Mouse (Mus musculus) spleen, adult 2 months (tissue): ENCODE measurements at regions not wholly inside any gene's neighbourhood (a gene's known extent, or its start where the extent isn't known, plus 50 kb on each side); places are given as distances from the start of the nearest gene placed in this dataset.

ENCODE experiments used
- DNase-seq, 2 experiments: peaks; one replicate each; pipeline versions ENCODE4 v3.0.0 to v3.0.0-alpha.2; 2012 to 2021; ENCODE audit warnings: low spot score in 2 of 2, low read depth in 1 of 2
- H3K27ac ChIP-seq: fragments of 200-500 bp; 2 replicates; pipeline ENCODE4 v1.5.1; 2012; ENCODE audit warnings: low read length, inconsistent platforms; ENCODE audit not compliant: insufficient read depth
- H3K27me3 ChIP-seq: fragments of 200-500 bp; 2 replicates; pipeline ENCODE4 v1.6.1; 2012; ENCODE audit warnings: mild to moderate bottlenecking, moderate library complexity, low read length, inconsistent platforms; ENCODE audit not compliant: control insufficient read depth, insufficient read depth
- H3K36me3 ChIP-seq: fragments of 200-500 bp; 2 replicates; pipeline ENCODE4 v1.6.1; 2012; ENCODE audit warnings: mild to moderate bottlenecking, low read length, inconsistent platforms; ENCODE audit not compliant: control insufficient read depth, insufficient read depth
- H3K4me1 ChIP-seq: fragments of 200-500 bp; 2 replicates; pipeline ENCODE4 v1.6.1; 2011; ENCODE audit warnings: inconsistent platforms; ENCODE audit not compliant: control insufficient read depth, insufficient read depth, insufficient read length
- H3K4me3 ChIP-seq: fragments of 200-500 bp; 2 replicates; pipeline ENCODE4 v1.5.1; 2011; ENCODE audit warnings: mild to moderate bottlenecking, inconsistent platforms; ENCODE audit not compliant: insufficient read depth, insufficient read length; ENCODE audit errors: extremely low read depth
- CTCF ChIP-seq: fragments of 200-500 bp; IDR thresholded peaks from 2 replicates; pipeline ENCODE4 v1.5.1; 2011; ENCODE audit warnings: mild to moderate bottlenecking, inconsistent platforms; ENCODE audit not compliant: insufficient read depth, insufficient read length, insufficient replicate concordance; ENCODE audit errors: extremely low read depth
- POLR2A ChIP-seq: fragments of 200-500 bp; IDR thresholded peaks from 2 replicates; pipeline ENCODE4 v1.6.1; 2011; ENCODE audit warnings: low read depth, low read length, inconsistent platforms
- WGBS: fragments of 180-500 bp; shearing (Covaris S2); methylation state at CpG from one replicate; pipeline ENCODE4 v1.1.7; 2018; 5-methylcytosine and 5-hydroxymethylcytosine counted together

DNA sequence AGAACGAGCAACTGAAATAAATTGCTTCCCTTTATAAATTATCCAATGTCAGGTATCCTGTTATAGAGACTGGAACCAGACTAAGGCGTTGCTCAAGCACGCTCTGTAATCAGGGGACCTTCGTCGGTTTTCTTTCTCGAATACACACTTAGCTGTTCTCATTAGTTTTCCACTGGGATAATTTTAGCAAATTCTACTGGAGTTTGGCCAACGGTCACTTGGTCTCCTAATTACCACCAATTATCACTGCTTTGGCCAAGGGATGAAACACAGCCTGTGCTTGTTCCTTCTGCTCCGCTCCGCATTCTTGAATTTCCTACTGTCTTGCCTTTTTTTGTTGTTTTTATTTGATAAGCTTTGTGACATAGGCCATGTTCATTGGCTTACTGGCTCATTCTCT is 191.1 kb upstream of the Topaz1 start:
- DNase-seq, result no peak
- Histone ChIP-seq H3K27me3 (no peaks in the 10 kb centered on the region), H3K36me3 (no peaks in the 10 kb centered on the region), H3K27ac (no peak overlapping the region), H3K4me3 (no peak overlapping the region), H3K4me1 (no peaks in the 10 kb centered on the region)
- TF ChIP-seq POLR2A (no peak), CTCF (no peak)
- 88% methylated on average over 9 of the region's 9 CpGs for WGBS

DNA sequence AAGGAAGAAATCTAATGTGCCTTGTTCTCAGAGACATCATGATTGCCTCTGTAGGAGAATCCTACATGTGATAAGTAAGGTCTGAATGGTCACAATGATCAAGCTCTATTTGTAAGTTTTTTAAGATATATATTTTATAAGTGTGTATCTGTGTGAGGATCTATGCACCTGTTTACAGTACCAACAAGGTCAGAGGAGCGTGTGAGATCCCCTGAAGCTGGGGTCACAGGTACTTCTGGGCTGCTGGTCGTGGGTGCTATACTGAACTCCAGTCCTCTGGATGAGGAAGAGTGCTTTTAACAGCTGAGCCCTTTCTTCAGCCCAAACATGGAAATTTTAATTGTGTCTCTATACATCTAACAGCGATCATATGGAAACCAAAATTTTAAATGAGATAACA is 181.1 kb upstream of the Topaz1 start:
- TF ChIP-seq POLR2A (no peak), CTCF (no peak)
- Histone ChIP-seq H3K27me3 (peaks cover 10% of the 10 kb centered on the region), H3K27ac (no peak overlapping the region), H3K36me3 (no peaks in the 10 kb centered on the region), H3K4me3 (no peak overlapping the region), H3K4me1 (no peaks in the 10 kb centered on the region)
- no peak for DNase-seq
- 80% methylated on average over 3 of the region's 3 CpGs for WGBS

DNA sequence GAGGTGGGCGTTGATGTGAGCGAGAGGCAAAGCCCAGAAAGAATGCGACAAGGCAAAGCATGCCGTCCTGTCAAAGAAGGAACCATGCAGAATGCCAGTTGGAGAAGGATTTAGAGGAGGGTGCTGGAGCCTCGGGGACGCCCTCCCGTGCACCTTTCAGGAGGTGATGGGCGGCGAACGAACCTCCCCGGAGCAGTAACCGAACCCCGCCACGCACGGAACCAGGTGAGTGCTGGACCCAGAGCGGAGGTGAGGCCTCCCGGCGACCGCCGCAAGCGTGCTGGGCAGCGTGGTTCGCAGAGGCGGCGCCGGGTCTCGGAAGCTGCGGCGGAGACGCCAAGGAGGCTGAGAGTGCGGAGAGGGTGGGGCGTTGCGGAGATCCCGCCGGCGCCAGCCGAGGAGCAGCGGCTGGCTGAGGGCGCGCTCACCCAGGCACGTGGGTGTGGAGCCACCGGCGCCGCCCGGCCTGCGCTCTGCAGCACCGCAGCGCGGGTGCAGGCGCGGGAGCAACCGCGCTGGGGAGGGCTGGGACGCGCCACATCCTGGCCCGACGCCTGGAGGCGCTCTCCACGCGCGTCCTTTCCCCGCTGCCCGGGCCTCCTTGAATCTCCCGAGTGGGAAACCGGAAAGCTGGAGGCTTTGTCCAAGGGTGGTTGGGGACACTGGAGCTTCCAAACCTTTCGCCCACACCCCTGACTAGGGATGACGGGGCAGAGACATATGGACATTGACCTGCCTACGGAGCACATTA is 178.3 kb upstream of the Topaz1 start:
- peaks cover 18% of the 10 kb centered on the region for H3K27me3 ChIP-seq
- H3K36me3 ChIP-seq, result no peaks in the 10 kb centered on the region
- no peaks in the 10 kb centered on the region for H3K4me1 ChIP-seq
- 3% methylated on average over 61 of the region's 68 CpGs for WGBS
- H3K27ac ChIP-seq, result no peak overlapping the region
- no peak for TF ChIP-seq CTCF
- TF ChIP-seq POLR2A, result no peak
- DNase-seq, result no peak
- no peak overlapping the region for H3K4me3 ChIP-seq

DNA sequence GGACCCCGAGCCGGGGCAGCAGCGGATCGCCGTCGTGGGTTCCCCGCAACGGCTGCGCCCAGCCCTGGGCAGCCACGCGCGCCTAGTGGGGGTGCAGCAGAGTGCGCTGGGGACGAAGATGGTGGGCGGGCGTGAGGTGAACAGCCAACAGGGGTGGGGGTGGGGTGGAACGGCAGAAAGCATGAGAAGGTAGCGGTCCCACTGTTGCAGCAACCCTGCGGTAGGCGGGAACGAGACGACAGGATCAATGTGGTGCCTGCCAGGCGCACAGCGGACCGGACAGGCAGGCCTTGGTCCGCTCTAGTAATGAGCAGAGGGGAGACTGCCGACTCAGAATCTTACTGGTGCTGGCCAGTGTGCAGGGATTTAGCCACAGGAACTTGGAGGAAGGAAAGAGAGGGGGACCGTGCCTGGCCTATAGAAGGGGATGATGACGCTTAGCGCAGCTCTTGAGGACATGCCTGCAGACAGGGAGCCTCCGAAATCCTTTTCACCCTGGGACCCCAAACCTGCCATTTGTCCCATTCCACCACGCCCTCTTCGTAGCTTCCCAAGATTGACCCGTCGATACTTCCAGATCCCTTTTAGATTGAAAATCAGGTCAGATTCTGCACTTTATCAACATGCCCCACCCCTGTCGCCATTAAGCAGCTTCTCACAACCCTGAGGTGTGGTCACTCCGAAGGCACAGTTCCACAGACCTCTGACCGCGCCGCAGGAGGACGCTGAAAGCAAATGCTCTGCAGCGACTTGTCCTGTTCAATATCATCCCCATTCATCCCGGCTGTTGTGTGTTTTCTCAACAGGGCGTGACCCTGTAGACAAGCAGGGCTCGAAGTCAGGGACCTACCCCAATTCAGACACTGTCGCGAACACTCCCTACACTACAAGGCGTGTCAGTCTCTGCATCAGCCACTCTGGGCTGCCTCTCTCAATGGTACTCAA is 177.4 kb upstream of the Topaz1 start:
- Histone ChIP-seq H3K27ac (no peak overlapping the region), H3K4me3 (no peak overlapping the region), H3K27me3 (peaks cover 18% of the 10 kb centered on the region), H3K36me3 (no peaks in the 10 kb centered on the region), H3K4me1 (no peaks in the 10 kb centered on the region)
- TF ChIP-seq CTCF, result no peak
- no peak for TF ChIP-seq POLR2A
- WGBS, result 11% methylated on average over 48 of the region's 48 CpGs
- no peak for DNase-seq

DNA sequence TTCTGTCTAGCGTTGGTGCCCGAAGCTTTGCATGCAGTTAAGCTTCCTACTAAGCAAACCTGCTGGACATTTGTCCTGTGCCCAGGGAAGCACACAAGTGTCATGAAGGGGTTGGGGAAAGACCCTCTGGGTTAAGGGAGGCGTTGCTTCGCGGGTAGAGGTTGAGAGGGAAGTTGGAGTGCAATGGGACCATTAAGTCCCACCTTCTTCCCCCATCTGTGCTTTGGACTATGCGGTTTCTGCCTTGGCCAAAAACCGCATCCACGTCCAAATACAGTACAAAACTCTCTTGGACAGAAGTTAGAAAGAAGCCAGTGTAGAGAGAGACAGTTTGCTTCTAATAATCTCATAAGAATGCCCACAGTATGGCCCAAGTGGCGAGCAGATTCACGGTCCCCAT is 176.1 kb upstream of the Topaz1 start:
- no peak for DNase-seq
- no peak for TF ChIP-seq CTCF
- no peak for TF ChIP-seq POLR2A
- Histone ChIP-seq H3K36me3 (no peaks in the 10 kb centered on the region), H3K4me1 (no peaks in the 10 kb centered on the region), H3K27me3 (peaks cover 18% of the 10 kb centered on the region), H3K4me3 (no peak overlapping the region), H3K27ac (no peak overlapping the region)
- 2% methylated on average over 10 of the region's 10 CpGs for WGBS

DNA sequence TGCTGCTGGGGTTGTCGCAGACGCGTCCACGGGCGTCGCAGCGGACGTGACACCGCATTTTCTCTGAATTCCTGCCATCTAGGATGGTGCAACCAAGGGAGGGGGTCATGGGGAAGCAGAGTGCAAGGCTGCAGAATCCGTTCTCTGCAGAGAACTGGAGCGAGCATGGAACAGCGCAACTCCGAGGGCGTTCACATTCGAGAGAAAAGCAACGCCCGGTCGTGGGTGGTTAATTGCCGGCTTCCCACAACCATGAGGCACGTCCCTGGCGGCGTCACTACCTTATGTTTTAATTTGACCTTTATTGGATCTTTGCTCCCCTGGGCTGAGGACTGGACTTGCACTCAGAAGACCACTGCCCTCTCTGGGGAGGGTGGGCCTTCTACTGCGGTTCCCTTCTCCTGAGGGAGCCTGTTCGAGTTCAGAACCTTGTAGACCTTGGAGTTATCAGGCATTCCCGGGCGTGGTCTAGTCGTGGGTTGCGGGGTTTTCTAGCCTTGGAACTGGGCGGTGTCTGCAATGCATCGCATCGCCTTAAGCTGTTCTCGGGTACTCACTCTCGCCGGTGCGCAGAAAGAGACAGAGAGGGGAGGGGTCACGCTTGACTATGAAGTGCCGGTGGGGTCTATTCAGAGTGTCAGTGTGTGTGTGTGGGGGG is 175.6 kb upstream of the Topaz1 start:
- Histone ChIP-seq H3K4me3 (no peak overlapping the region), H3K4me1 (no peaks in the 10 kb centered on the region), H3K27ac (no peak overlapping the region), H3K36me3 (no peaks in the 10 kb centered on the region), H3K27me3 (peaks cover 18% of the 10 kb centered on the region)
- 2% methylated on average over 37 of the region's 37 CpGs for WGBS
- TF ChIP-seq POLR2A (no peak), CTCF (no peak)
- DNase-seq, result no peak
